Mouse (Mus musculus) intestine, embryonic 15.5 days (tissue): ENCODE results near the gene Pan2. TPM values are rescaled to one million over a fixed set of nuclear protein-coding genes. Genes with fewer than 3 reads are reported as not detected.
"Not testable (repeated sequence)": the region's sequence is repeated elsewhere in the genome, so short reads cannot be mapped to it uniquely, and the experiment has no call there.

Experiments
- ATAC-seq: fragments of 200-750 bp; cut with Nextera tagmentation; 2 replicates; pipeline ENCODE4 v1.8.0; 2017; ENCODE audit warnings: moderate TSS enrichment, moderate library complexity
- H3K27ac ChIP-seq: fragments of 300-500 bp; sonication (generic); 2 replicates; pipeline ENCODE4 v1.5.1; 2015; ENCODE audit warnings: mild to moderate bottlenecking, inconsistent platforms
- H3K27me3 ChIP-seq: fragments of 300-500 bp; sonication (generic); replicated peaks from 2 replicates; pipeline ENCODE4 v1.6.1; 2015; ENCODE audit warnings: inconsistent platforms
- H3K36me3 ChIP-seq: fragments of 300-500 bp; sonication (generic); 2 replicates; pipeline ENCODE4 v1.6.1; 2015; ENCODE audit warnings: inconsistent platforms
- H3K4me1 ChIP-seq: fragments of 300-500 bp; sonication (generic); replicated peaks from 2 replicates; pipeline ENCODE4 v1.6.1; 2015; ENCODE audit warnings: inconsistent platforms
- H3K4me2 ChIP-seq: fragments of 300-500 bp; sonication (generic); replicated peaks from 2 replicates; pipeline ENCODE4 v1.6.1; 2015; ENCODE audit warnings: mild to moderate bottlenecking, inconsistent platforms
- H3K4me3 ChIP-seq: fragments of 300-500 bp; sonication (generic); replicated peaks from 2 replicates; pipeline ENCODE4 v1.5.1; 2015; ENCODE audit warnings: inconsistent platforms
- H3K9ac ChIP-seq: fragments of 300-500 bp; sonication (generic); 2 replicates; pipeline ENCODE4 v1.6.1; 2015; ENCODE audit warnings: inconsistent platforms
- H3K9me3 ChIP-seq: fragments of 300-500 bp; sonication (generic); 2 replicates; pipeline ENCODE4 v1.6.1; 2016; ENCODE audit warnings: inconsistent platforms
- WGBS: fragments of 180-500 bp; shearing (Covaris S2); methylation state at CpG from one replicate; pipeline ENCODE4 v1.1.7; 2015; 5-methylcytosine and 5-hydroxymethylcytosine counted together
- polyA plus RNA-seq: library from polyadenylated mRNA; unstranded; fragments of >200 nt; fragmentation: Nextera tagmentation; extraction: Ambion mirVana; gene quantifications from 2 replicates; pipeline ENCODE4 v1.2.1, GENCODE M21; 2015

Gene Pan2
- polyA plus RNA-seq, 1 experiment from 2014 or later = 26.2 TPM

DNA sequence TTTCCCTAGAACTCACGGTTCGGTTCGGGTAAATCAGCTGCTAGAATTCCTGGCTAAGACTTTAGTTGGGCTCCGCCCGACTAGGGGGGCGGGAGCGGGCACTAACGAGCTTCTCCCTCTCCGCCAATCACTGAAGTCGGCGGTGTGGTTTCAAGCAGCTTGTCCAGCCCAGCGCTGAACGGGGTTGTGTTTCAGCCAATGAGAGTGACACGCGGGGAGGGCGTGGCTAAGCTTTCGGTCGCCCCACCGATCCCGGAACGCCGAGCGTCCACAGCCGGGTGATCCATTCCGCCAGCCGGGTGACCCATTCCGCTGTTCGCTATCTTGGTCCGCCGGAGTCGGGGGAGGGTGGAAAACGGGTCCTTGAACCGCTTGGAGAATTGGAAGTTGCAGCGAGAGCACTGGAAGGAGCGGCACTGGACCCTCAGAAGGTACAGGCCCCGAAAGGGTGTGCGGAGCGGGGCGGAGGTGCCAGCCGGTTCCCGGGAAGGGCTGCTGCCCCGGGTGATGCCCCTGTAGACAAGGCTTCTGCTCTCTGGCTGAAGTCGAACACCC is 32.8 kb upstream of the Pan2 start, which contains the start of gene Stat2:
TSS of gene Stat2 (plus strand) at position 273 of the 555 bp plus-strand sequence.
- Histone ChIP-seq H3K27ac (peak within 1 kb of the TSS; percentile 64), H3K4me1 (peaks cover 3% of the 10 kb centered on the region; the same call in 1 of the 2 replicates), H3K36me3 (no peaks in the 10 kb centered on the region), H3K9ac (peak within 1 kb of the TSS; percentile 65), H3K4me2 (peak within 1 kb of the TSS; percentile 68), H3K27me3 (no peaks in the 10 kb centered on the region), H3K9me3 (no peaks in the 10 kb centered on the region), H3K4me3 (peak within 1 kb of the TSS; percentile 60)
- WGBS = under 1% methylated on average over 43 of the region's 43 CpGs
- ATAC-seq = peak; percentile 99

DNA sequence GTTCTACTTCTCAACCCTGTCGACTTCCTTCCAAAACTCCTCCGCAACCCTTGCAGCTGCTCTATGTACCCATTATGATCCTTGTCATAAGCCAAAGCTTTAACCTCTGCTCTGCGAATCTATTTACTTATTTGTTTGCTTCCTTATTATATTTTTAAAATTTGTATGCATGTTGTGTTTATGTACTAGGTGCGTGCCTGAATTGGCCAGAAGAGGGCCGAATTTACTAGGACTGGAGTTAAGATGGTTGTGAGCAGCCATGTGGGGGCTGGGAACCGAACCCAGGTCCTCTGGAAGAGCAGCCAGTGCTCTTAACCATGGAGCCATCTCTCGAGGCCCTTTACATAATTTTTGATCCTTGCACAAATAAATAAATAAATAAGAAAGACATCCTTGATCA is 32.3 kb upstream of the Pan2 start:
- Histone ChIP-seq H3K9ac (peak overlapping the region; percentile 65), H3K9me3 (no peaks in the 10 kb centered on the region), H3K4me2 (peak overlapping the region; percentile 68), H3K27ac (peak overlapping the region; percentile 64), H3K27me3 (no peaks in the 10 kb centered on the region), H3K36me3 (no peaks in the 10 kb centered on the region), H3K4me1 (peaks cover 3% of the 10 kb centered on the region; the same call in 1 of the 2 replicates), H3K4me3 (peak overlapping the region; percentile 60)
- ATAC-seq = no peak
- WGBS = 40% methylated on average over 7 of the region's 7 CpGs

DNA sequence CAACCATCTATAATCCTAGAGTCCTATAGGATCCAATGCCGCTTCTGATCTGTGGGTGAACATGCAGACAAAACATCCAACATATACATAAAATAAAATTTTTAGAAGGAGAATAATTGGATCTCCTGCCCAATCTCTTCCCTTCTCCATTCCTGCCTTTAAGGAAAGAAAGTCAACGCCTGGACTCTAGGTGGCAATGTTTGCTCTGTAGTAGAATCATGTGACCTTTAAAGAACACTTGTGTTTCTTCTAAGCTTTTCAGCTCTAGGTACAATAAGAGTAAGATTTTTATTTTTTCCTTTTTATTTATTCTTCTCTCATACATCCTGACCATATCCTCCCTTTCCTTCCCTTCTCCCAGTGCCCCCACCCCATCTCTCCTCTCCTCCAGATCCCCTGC is 31.3 kb upstream of the Pan2 start:
- Histone ChIP-seq H3K9me3 (no peaks in the 10 kb centered on the region), H3K4me1 (peaks cover 3% of the 10 kb centered on the region; the same call in 1 of the 2 replicates), H3K9ac (no peak overlapping the region), H3K27me3 (no peaks in the 10 kb centered on the region), H3K4me2 (no peak overlapping the region), H3K36me3 (peaks cover 4% of the 10 kb centered on the region; the same call in 1 of the 2 replicates), H3K4me3 (no peak overlapping the region), H3K27ac (no peak overlapping the region)
- no peak for ATAC-seq
- 59% methylated on average over 2 of the region's 2 CpGs for WGBS

DNA sequence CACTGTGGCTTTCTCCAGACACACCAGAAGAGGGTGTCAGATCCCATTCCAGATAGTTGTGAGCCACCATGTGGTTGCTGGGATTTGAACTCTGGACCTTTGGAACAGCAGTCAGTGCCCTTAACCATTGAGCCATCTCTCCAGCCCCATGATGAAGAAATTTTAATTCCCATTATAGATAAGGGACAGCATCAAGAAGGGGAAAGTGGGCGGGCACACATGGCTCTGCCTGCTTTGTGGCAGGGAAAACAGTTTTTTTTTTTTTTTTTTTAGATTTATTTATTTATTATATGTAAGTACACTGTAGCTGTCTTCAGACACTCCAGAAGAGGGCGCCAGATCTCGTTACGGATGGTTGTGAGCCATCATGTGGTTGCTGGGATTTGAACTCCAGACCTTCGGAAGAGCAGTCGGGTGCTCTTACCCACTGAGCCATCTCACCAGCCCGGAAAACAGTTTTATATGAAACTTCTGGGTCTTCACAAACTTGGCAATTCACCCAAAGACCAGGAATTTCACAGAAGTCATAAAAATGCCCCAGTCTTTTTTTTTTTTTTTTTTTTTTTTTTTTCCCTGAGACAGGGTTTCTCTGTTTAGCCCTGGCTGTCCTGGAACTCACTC is 30.2 kb upstream of the Pan2 start:
- H3K27me3 ChIP-seq, ATAC-seq, H3K9ac ChIP-seq, H3K27ac ChIP-seq, H3K4me3 ChIP-seq, H3K36me3 ChIP-seq, H3K4me2 ChIP-seq, H3K9me3 ChIP-seq, H3K4me1 ChIP-seq: not testable (repeated sequence)
- WGBS = 88% methylated on average over 6 of the region's 7 CpGs

DNA sequence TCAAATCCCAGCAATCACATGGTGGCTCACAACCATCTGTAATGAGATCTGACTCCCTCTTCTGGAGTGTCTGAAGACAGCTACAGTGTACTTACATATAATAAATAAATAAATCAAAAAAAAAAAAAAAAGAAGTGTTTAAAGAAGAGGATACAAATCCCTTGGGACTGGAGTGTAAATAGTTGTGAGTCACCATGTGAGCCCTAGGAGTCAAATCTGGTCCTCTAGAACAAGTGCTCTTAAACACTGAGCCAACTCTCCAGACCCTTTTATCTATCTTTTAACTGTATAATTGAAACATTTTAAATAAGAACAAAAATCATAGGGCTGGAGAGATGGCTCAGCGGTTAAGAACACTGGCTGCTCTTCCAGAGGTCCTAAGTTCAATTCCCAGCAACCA is 27.8 kb upstream of the Pan2 start:
- not testable (repeated sequence) for ATAC-seq, H3K27me3 ChIP-seq, H3K4me2 ChIP-seq, H3K36me3 ChIP-seq, H3K9me3 ChIP-seq, H3K4me1 ChIP-seq, H3K9ac ChIP-seq, H3K27ac ChIP-seq, H3K4me3 ChIP-seq
- 94% methylated on average over 1 of the region's 1 CpGs for WGBS

DNA sequence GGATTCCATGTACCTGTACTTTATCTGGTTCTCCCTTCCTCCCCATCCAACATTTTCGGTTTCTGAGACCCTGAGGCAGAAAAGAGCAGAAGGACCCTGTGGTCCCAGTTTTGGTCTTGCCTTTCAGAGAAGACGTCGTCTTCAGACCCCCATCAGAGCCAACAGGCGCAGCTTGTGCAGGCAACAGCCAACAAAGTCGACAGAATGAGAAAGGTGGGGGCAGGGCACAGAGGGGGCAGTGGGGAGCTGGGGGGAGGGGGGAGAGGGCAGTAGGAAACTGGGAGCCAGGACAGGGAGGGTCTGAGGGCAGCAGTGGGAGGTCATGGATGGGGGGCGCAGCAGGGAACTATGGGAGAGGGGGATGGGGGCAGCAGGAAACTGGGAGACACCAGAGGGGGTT is 25.0 kb upstream of the Pan2 start:
- Histone ChIP-seq H3K4me1 (no peaks in the 10 kb centered on the region), H3K9me3 (no peaks in the 10 kb centered on the region), H3K27me3 (no peaks in the 10 kb centered on the region), H3K4me3 (no peak overlapping the region), H3K27ac (no peak overlapping the region), H3K4me2 (no peak overlapping the region), H3K9ac (no peak overlapping the region), H3K36me3 (peaks cover 9% of the 10 kb centered on the region)
- WGBS = 67% methylated on average over 6 of the region's 6 CpGs
- ATAC-seq = no peak

DNA sequence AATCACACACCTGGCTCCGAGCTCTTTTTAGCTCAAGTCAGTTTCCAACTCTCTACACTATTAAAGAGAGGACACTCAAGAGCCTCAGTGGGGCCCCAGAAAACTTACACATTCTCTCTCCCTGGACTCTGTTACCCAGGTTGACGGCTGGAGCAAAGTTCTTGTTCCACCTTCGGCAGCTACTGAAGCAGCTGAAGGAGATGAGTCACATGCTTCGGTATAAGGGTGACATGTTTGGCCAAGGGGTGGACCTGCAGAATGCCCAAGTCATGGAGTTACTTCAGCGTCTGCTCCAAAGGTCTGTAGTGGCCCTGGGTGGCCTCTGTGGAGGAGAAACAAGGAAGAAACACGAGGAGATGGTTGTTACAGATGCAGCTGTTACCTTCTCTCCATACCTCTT is 22.2 kb upstream of the Pan2 start:
- H3K9me3 ChIP-seq = no peaks in the 10 kb centered on the region
- no peaks in the 10 kb centered on the region for H3K4me1 ChIP-seq
- peak overlapping the region; percentile 40; the same call in 1 of the 2 replicates for H3K27ac ChIP-seq
- H3K9ac ChIP-seq = no peak overlapping the region
- no peak overlapping the region for H3K4me3 ChIP-seq
- H3K36me3 ChIP-seq = peaks cover 26% of the 10 kb centered on the region
- no peaks in the 10 kb centered on the region for H3K27me3 ChIP-seq
- no peak overlapping the region for H3K4me2 ChIP-seq
- WGBS = 70% methylated on average over 6 of the region's 6 CpGs
- ATAC-seq = peak; percentile 75

DNA sequence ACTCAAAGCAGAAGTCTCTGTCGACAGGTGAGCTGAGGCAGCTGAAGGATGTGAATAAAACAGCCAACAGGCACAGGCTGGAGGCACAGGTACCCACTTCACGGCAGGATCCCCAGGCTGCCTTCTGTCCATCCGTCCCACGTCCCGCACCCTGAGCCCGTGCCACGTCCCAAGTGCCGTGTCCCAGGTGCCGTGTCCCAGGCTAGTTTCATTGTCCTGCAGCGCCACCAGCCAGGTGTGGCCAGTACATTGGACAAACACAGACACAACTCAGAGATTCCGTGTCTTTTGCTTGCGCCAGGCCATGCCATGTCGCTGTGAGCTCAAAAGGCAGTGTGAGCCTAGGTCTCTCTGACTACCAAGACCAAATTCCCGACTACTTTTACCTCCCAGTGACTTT is 21.5 kb upstream of the Pan2 start:
- Histone ChIP-seq H3K27me3 (no peaks in the 10 kb centered on the region), H3K9me3 (no peaks in the 10 kb centered on the region), H3K36me3 (peaks cover 26% of the 10 kb centered on the region), H3K4me3 (no peak overlapping the region), H3K4me1 (no peaks in the 10 kb centered on the region), H3K27ac (no peak overlapping the region), H3K9ac (no peak overlapping the region), H3K4me2 (no peak overlapping the region)
- 89% methylated on average over 14 of the region's 14 CpGs for WGBS
- ATAC-seq = no peak

DNA sequence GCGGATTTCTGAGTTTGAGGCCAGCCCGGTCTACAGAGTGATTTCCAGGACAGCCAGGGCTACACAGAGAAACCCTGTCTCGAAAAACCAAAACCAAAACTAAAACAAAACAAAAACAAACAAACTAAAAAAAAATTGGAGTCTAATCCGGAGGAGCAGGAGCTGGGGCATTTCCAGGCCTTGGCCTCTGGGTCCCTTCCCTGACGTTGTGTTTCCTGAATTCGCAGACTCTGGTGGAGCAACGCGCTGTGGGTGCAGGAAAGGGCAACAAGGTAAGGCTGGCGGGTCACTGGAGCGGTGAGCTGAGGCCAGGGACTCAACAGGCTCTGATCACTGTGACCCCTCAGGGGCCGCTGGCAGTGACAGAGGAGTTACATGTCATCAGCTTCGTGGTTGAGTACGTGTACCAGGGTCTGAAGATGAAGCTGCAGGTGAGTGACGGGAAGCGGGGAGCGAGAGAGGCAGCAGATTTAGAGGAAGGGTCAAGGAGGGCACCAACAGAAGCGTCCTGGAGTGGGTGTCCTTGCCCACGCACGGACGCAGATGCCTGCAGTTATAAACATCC is 20.2 kb upstream of the Pan2 start:
- Histone ChIP-seq H3K9me3 (no peaks in the 10 kb centered on the region), H3K4me2 (no peak overlapping the region), H3K4me1 (no peaks in the 10 kb centered on the region), H3K9ac (no peak overlapping the region), H3K36me3 (peaks cover 23% of the 10 kb centered on the region), H3K4me3 (no peak overlapping the region), H3K27ac (no peak overlapping the region), H3K27me3 (no peaks in the 10 kb centered on the region)
- ATAC-seq = no peak
- 88% methylated on average over 20 of the region's 20 CpGs for WGBS

DNA sequence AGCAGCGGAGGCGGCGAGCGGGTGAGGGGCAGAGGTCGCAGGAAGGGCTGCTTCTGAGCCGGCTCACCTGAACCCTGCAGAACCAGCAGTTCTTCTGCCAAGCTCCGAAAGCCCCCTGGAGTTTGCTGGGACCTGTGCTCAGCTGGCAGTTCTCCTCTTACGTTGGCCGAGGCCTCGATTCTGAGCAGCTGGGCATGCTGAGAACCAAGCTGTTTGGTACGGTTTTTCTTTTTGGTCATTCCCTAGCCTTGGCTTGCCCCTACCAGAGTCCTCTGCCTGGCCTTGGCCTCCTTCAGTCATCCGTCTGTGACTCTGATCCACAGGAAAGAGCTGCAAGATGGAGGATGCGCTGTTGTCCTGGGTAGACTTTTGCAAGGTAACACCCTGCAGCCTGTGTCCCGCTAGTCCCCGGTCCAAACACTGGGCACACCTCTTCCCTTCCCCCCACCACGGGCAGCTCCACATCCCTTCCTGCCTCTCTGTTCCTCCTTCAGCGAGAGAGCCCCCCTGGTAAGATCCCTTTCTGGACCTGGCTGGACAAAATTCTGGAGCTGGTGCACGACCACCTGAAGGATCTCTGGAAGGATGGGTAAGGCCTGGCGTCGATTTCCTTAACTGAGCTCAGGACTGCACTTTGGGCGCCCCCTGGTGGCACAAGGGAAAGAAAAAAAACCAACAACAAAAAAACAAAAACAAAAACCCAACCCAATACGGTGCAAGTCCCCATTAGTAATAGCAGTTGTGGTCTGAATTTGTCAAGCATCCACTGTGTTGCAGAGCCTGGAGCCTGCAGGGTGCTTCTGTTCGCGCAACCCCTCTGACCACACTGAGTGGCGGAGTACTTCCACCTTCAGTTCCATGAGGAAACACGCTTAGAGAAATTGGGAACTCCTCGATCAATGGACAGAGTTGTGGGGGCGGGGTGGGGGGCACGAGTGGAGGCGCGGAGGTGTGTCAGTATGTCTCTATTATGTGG is 19.2 kb upstream of the Pan2 start:
- Histone ChIP-seq H3K27me3 (no peaks in the 10 kb centered on the region), H3K27ac (no peak overlapping the region), H3K9me3 (no peaks in the 10 kb centered on the region), H3K4me3 (no peak overlapping the region), H3K9ac (no peak overlapping the region), H3K4me2 (no peak overlapping the region), H3K36me3 (peaks cover 23% of the 10 kb centered on the region), H3K4me1 (no peaks in the 10 kb centered on the region)
- WGBS = 67% methylated on average over 31 of the region's 31 CpGs
- no peak for ATAC-seq

DNA sequence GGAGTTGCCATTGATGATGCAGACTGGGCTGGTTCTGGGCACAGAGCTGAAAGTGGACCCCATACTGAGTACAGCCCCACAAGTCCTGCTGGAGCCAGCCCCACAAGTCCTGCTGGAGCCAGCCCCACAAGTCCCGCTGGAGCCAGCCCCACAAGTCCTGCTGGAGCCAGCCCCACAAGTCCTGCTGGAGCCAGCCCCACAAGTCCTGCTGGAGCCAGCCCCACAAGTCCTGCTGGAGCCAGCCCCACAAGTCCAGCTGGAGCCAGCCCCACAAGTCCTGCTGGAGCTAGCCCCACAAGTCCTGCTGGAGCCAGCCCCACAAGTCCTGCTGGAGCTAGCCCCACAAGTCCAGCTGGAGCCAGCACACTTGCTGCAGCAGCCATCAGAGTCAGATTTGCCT is 12.5 kb upstream of the Pan2 start:
- H3K9me3 ChIP-seq, H3K4me3 ChIP-seq, H3K27ac ChIP-seq, H3K4me1 ChIP-seq, ATAC-seq, H3K27me3 ChIP-seq, H3K4me2 ChIP-seq, H3K9ac ChIP-seq: not testable (repeated sequence)
- WGBS = 80% methylated on average over 1 of the region's 1 CpGs
- peaks cover 13% of the 10 kb centered on the region; the same call in 1 of the 2 replicates for H3K36me3 ChIP-seq
